Mouse (Mus musculus): ENCODE data around the gene A4gnt.

DNA sequence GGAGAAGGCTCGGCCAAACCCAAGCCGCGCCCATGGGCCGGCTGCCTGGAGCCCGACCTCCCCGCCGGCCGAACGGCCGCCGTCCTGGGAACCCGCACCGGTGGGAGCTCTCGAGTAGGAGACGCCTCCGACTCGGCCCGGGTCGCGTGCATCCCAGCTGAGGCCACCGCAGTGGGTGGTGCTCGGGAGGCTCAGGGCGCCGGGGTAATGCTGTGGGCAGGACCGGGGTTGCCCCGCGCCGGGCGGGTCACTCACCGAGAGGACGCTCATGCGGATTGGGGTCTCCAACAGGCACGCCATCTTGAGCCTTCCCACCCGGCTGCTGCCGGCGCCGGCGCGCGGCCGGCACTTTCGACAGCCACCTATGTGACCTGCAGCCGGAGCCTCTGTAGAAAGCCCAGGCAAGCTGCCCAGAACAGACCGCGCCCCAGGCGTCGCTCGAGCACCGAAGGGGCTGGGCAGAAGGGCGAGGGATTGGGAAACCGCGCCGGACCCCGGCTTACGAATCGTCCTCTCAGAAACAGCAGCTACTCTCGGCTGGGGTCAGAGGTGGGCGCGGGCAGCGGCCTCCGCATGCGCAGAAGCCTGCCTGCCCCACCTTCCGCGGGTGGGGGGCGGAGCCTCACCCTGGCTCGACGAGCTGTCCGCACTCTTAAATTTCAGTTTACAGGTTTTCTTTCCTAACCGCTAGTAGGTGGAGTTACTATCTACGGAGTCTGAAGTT is 43.8 kb upstream of the A4gnt start, which contains the start of gene Armc8:
- TF ChIP-seq POLR2A (IDR thresholded peaks at IDR 0.05; ENCODE audit: low read depth, low read length) (peak; percentile 43; the same call in 1 of the 2 replicates), CTCF (IDR thresholded peaks at IDR 0.05; ENCODE audit: extremely low read depth, insufficient read length, insufficient replicate concordance, low read depth, low read length) (no peak)
